Mouse (Mus musculus) liver, postnatal 0 days (tissue): Measurements from ENCODE around the gene Ctnnbl1.

ENCODE experiments used
- CTCF ChIP-seq: sonication (generic); IDR thresholded peaks from 2 replicates; pipeline ENCODE4 v1.5.1; 2016; ENCODE audit warnings: antibody characterized with exemption, low read depth
- EP300 ChIP-seq: IDR thresholded peaks from 2 replicates; pipeline ENCODE4 v1.6.1; 2016; ENCODE audit warnings: antibody characterized with exemption, low read depth, mild to moderate bottlenecking

GRCm38 (mm10) chr2:157926502-157926901 is 189.3 kb downstream of the Ctnnbl1 start:
- TF ChIP-seq CTCF (no peak), EP300 (no peak)
